Mouse (Mus musculus) heart, adult 9 months (tissue): ENCODE measurements around the gene Tet2.

Experiments
- DNase-seq, 2 experiments: peaks; one replicate each; pipeline ENCODE4 v3.0.0; 2022; ENCODE audit warnings: low spot score in 2 of 2

Gene Tet2

DNA sequence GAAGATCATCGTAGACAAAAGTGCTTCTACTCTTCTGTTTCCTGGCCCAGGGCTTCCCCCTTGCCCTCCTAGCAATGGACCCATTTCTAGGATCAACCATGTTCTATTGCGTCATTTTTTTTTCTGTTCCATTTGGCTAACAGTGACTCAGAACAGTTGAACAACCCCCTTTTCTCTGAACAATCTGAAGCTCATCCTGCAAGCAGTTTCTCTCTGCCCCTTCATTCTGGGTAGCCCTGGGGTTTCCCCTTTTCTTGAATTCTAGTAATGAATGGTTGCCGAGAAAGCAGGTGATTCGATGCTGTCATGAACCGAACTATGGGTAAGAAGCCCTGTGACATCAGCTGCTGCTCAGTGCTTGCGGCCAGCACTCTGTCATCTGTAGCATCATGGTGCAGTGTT is 108.0 kb downstream of the Tet2 start:
- DNase-seq = no peak

DNA sequence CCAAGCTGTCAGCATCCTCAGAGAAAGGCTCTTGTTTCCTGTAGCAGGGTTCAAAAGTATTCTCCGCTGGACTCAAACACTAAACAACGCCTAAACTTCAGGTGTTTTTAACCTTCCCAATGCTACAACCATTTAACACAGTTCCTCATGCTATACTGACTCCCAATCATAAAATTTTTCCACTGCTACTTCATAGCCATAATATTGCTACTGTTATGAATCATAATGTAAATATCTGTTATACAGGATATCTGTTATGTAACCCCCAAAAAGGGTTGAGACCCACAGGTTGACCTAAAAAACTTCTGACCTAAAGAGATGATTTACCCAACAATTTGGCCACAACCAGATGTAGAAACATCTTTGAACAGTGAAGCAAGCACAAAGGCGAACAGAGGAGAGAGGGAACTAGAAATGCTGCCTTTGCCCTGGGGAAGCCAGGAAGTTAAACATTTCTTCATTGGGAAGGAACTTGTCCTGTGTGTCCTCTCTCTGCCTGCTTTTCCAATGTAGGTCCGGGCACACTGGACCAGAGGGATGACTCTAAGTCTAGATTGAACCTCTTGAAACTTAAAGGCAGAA is 108.6 kb downstream of the Tet2 start:
- DNase-seq = no peak

DNA sequence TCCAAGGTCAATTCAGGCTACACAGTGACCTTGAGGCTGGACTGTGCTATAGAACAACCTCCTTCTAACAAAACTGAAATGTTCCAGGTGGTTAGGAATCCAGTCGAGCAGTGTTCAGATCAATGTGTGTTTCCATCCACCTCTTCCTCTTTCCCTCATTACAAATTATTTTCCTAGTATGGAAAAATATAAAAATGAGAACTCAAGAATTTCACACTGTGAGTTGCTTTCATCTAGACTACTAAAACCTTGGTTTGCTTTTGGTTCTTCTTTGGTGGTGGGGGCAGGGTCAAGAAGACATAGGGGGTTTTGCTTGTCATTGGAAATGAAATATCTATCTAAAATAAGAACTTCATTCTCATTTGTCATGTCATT is 109.2 kb downstream of the Tet2 start:
- DNase-seq = no peak

DNA sequence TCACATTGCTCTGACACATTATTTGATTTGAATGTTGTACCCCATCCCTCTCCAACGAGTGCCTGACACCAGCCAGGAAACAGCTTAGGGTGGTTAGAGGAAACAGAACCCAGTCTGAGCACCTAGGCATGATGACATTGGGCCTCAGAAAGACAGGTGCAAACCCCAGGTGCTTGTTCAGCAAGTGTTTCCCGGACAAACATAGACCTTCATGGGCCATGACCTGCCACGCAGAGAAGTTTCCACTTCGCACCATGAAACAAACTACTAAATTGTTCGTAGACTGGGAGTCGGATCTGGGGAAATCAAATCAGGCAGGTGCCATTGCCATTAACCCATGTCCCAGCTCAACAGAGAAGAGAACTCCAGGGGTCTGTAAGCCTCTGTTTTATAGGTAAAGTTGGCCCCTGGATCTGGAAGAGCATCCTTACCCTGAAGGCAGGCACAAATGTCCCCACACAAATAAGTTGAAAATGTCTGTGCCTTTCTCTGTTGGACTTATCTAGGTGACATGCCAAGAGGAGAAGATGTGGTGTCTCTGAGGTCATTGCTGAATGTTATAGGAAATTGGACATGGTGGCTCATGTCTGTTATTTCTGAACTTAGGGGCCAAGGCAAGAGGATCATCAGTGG is 109.7 kb downstream of the Tet2 start:
- DNase-seq = no peak

DNA sequence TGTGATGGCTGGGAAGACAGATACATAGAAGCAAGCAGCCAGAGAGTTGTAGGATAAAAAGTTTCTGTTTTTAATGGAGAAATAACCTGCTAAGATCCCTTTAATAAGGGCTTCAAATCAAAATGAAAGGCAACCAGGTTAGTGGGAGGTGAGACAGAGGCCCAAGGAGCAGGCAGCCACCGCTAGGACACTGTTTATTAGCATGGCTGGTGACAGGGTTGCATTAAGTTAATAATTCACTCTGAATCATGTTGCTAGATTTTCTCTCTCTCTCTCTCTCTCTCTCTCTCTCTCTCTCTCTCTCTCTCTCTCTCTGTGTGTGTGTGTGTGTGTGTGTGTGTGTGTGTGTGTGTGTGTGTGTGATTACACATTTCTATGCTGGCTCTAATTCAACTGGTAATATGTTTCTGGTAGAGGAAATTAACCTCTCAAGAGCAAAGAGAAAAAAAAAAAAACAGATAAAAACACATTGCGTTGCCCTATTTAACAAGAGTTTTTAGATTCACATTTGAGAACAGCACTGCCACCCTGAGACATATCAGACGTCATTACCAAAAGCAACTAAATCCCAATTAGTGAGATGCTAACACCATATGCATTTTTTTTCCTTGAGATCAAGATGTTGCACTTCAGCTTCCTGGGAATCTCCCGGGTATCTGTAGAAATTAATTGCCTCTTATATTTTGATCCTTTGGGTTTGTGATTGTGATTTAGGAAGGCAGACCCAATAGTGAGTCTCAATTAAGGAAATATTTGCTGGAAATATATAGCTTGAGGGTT is 115.4 kb downstream of the Tet2 start:
- no peak for DNase-seq

DNA sequence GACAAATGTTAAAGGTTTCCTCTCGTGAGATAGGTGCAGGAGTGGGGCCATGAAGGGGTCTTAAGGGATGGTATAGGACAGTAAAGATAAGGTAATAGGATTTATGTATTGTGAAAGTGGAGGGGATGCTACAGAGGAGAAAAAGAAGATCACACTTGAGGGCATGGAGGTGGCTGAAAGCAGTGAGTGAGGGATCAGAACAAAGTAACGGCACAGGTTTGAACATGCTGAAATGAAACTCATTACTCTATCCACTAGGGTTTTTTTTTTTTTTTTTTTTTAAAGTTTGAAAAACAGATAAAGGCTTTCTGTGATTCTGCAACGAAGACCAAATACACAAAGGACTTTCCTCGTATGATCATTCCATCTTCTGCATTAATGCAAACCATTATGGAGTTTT is 116.9 kb downstream of the Tet2 start:
- no peak for DNase-seq

DNA sequence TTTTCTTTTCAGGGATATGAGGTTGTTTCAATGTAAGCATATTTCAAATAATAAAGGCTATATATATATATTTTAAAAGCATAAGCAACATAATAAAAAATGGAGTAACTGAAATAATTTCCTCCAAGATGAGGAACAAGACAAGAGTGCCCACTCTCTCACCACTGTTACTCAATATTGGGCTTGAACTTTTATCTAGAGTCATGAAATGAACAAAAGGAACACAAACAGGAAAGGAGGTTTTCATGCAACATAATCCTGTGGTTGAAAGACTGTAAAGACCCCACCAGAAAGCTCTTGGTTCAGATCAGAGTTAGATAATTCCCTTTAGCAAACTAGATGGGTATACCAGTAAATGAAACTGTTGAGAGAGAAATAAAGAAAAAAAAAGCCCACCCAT is 121.9 kb downstream of the Tet2 start:
- DNase-seq = no peak

DNA sequence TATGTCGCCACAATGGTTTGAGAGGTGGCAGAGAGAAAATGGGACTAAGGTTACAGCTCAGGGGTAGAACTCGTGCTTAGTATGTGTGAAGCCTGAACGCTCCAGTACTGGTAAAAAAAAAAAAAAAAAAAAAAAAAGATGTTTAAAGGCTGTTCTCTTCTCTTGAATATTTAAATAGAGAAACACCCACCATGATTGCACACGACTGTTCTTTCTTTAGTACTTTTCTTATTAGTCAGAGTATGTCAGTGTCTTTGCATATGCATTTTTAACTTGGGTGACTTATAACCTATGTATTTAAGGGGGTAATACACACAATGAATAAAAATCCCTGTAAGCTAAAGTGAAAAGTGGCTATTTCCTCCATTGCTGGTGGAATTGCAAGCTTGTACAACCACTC is 130.2 kb downstream of the Tet2 start:
- DNase-seq = no peak
